Mouse (Mus musculus) cortical plate, adult 2 months (tissue): ENCODE measurements around the gene AI661453.

Experiments
- CTCF ChIP-seq: fragments of 200-500 bp; IDR thresholded peaks from 2 replicates; pipeline ENCODE4 v1.5.1; 2011; ENCODE audit warnings: mild to moderate bottlenecking, control low read depth, low read length; ENCODE audit not compliant: insufficient read depth; ENCODE audit errors: extremely low read depth
- POLR2A ChIP-seq: fragments of 200-500 bp; IDR thresholded peaks from 2 replicates; pipeline ENCODE4 v1.6.1; 2011; ENCODE audit warnings: mild to moderate bottlenecking, low read length, control low read depth; ENCODE audit not compliant: insufficient read depth; ENCODE audit errors: extremely low read depth

DNA sequence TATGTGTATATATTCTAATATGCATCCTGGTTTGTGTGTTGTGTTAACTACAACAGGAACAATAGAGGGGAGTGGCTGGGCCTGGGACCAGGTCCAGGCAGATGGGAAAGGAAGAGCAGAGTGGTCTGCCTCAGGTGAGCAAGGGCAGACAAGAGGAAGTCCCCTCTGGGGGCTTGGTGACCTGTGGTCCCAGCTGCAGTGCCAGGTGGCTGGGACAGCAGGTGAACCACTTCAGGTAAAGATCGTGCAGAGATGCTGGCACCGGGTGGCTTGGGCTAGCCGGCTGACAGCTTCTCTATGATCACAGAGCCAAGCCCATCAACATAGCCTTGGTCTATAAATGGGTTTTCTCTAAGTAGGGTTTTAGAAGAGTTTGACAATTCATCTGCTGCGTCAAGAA, 33.7 kb downstream of the AI661453 start:
- TF ChIP-seq CTCF = no peak
- no peak for TF ChIP-seq POLR2A
